Mouse (Mus musculus): ENCODE measurements around the gene Atp6v0c. TPM values are rescaled to one million over a fixed set of nuclear protein-coding genes. Genes with fewer than 3 reads are reported as not detected.

Gene Atp6v0c
- polyA plus RNA-seq, 1 experiment, result 377 TPM

GRCm38 (mm10) chr17:24210591-24210990 lies 41.1 kb upstream of the Atp6v0c start:
- TF ChIP-seq FOSL1 (IDR thresholded peaks at IDR 0.05; ENCODE audit: insufficient read depth, low read length, poor library complexity, severe bottlenecking) (no peak), USF1 (IDR thresholded peaks at IDR 0.05; ENCODE audit: low read depth) (no peak), CTCF (IDR thresholded peaks at IDR 0.05; ENCODE audit: control insufficient read depth, insufficient read depth, insufficient read length) (no peak), CEBPB (IDR thresholded peaks at IDR 0.05; ENCODE audit: low read depth) (no peak), MYOD1 (IDR thresholded peaks at IDR 0.05; ENCODE audit: control insufficient read depth, insufficient read length, low read depth) (no peak), MYOG (IDR thresholded peaks at IDR 0.05; ENCODE audit: control insufficient read depth, extremely low read depth, insufficient read length) (no peak), MAX (IDR thresholded peaks at IDR 0.05) (no peak)
- Histone ChIP-seq H3K36me3 (ENCODE audit: control insufficient read depth, insufficient read depth) (peaks cover 5% of the 10 kb centered on the region), H3K27me3 (ENCODE audit: control insufficient read depth, insufficient read depth, insufficient read length) (no peaks in the 10 kb centered on the region), H3K4me3 (ENCODE audit: insufficient read depth, poor library complexity, severe bottlenecking) (no peak overlapping the region), H3ac (ENCODE audit: control insufficient read depth, insufficient read length, low read depth) (no peak overlapping the region), H3K79me2 (ENCODE audit: control insufficient read depth, insufficient read depth) (no peaks in the 10 kb centered on the region), H3K79me3 (ENCODE audit: low read depth) (no peaks in the 10 kb centered on the region)

- Histone ChIP-seq H3K27me3 (ENCODE audit: control insufficient read depth, insufficient read depth, insufficient read length) (no peaks in the 10 kb centered on the region), H3K36me3 (ENCODE audit: control insufficient read depth, insufficient read depth) (no peaks in the 10 kb centered on the region), H3K79me2 (ENCODE audit: control insufficient read depth, insufficient read depth) (no peaks in the 10 kb centered on the region), H3ac (ENCODE audit: control insufficient read depth, insufficient read length, low read depth) (no peak overlapping the region), H3K4me3 (ENCODE audit: insufficient read depth, poor library complexity, severe bottlenecking) (no peak overlapping the region), H3K79me3 (ENCODE audit: low read depth) (no peaks in the 10 kb centered on the region)
- TF ChIP-seq FOSL1 (IDR thresholded peaks at IDR 0.05; ENCODE audit: insufficient read depth, low read length, poor library complexity, severe bottlenecking) (no peak), MAX (IDR thresholded peaks at IDR 0.05) (no peak), MYOG (IDR thresholded peaks at IDR 0.05; ENCODE audit: control insufficient read depth, extremely low read depth, insufficient read length) (no peak), USF1 (IDR thresholded peaks at IDR 0.05; ENCODE audit: low read depth) (no peak), MYOD1 (IDR thresholded peaks at IDR 0.05; ENCODE audit: control insufficient read depth, insufficient read length, low read depth) (no peak), CTCF (IDR thresholded peaks at IDR 0.05; ENCODE audit: control insufficient read depth, insufficient read depth, insufficient read length) (no peak), CEBPB (IDR thresholded peaks at IDR 0.05; ENCODE audit: low read depth) (no peak)
Measured at GRCm38 (mm10) chr17:24209916-24210240, 40.4 kb upstream of the Atp6v0c start.

GRCm38 (mm10) chr17:24209043-24209915 lies 39.8 kb upstream of the Atp6v0c start, which contains the start of gene Ntn3:
Gene Ntn3, minus strand, starts transcription at chr17:24209531.
- Histone ChIP-seq H3K36me3 (ENCODE audit: control insufficient read depth, insufficient read depth) (no peaks in the 10 kb centered on the region), H3K4me3 (ENCODE audit: insufficient read depth, poor library complexity, severe bottlenecking) (no peak within 1 kb of the TSS), H3K27me3 (ENCODE audit: control insufficient read depth, insufficient read depth, insufficient read length) (no peaks in the 10 kb centered on the region), H3K79me3 (ENCODE audit: low read depth) (no peaks in the 10 kb centered on the region), H3K79me2 (ENCODE audit: control insufficient read depth, insufficient read depth) (no peaks in the 10 kb centered on the region), H3ac (ENCODE audit: control insufficient read depth, insufficient read length, low read depth) (no peak within 1 kb of the TSS)
- TF ChIP-seq MYOD1 (IDR thresholded peaks at IDR 0.05; ENCODE audit: control insufficient read depth, insufficient read length, low read depth), result no peak
- no peak for TF ChIP-seq CEBPB (IDR thresholded peaks at IDR 0.05; ENCODE audit: low read depth)
- no peak for TF ChIP-seq MAX (IDR thresholded peaks at IDR 0.05)

- TF ChIP-seq FOSL1 (IDR thresholded peaks at IDR 0.05; ENCODE audit: insufficient read depth, low read length, poor library complexity, severe bottlenecking), result no peak
- no peak for TF ChIP-seq USF1 (IDR thresholded peaks at IDR 0.05; ENCODE audit: low read depth)
- no peak for TF ChIP-seq MYOD1 (IDR thresholded peaks at IDR 0.05; ENCODE audit: control insufficient read depth, insufficient read length, low read depth)
- no peak for TF ChIP-seq CEBPB (IDR thresholded peaks at IDR 0.05; ENCODE audit: low read depth)
- no peak for TF ChIP-seq MYOG (IDR thresholded peaks at IDR 0.05; ENCODE audit: control insufficient read depth, extremely low read depth, insufficient read length)
- TF ChIP-seq MAX (IDR thresholded peaks at IDR 0.05), result no peak
- TF ChIP-seq CTCF (IDR thresholded peaks at IDR 0.05; ENCODE audit: control insufficient read depth, insufficient read depth, insufficient read length), result no peak
- Histone ChIP-seq H3K79me2 (ENCODE audit: control insufficient read depth, insufficient read depth) (no peaks in the 10 kb centered on the region), H3ac (ENCODE audit: control insufficient read depth, insufficient read length, low read depth) (no peak overlapping the region), H3K36me3 (ENCODE audit: control insufficient read depth, insufficient read depth) (no peaks in the 10 kb centered on the region), H3K27me3 (ENCODE audit: control insufficient read depth, insufficient read depth, insufficient read length) (no peaks in the 10 kb centered on the region), H3K4me3 (ENCODE audit: insufficient read depth, poor library complexity, severe bottlenecking) (no peak overlapping the region), H3K79me3 (ENCODE audit: low read depth) (no peaks in the 10 kb centered on the region)
Measured at GRCm38 (mm10) chr17:24208641-24209042, 39.1 kb upstream of the Atp6v0c start.

- no peaks in the 10 kb centered on the region for H3K79me2 ChIP-seq (ENCODE audit: control insufficient read depth, insufficient read depth)
- H3ac ChIP-seq (ENCODE audit: control insufficient read depth, insufficient read length, low read depth), result no peak overlapping the region
- H3K4me3 ChIP-seq (ENCODE audit: insufficient read depth, poor library complexity, severe bottlenecking), result no peak overlapping the region
- no peaks in the 10 kb centered on the region for H3K27me3 ChIP-seq (ENCODE audit: control insufficient read depth, insufficient read depth, insufficient read length)
- TF ChIP-seq MYOD1 (IDR thresholded peaks at IDR 0.05; ENCODE audit: control insufficient read depth, insufficient read length, low read depth) (no peak), USF1 (IDR thresholded peaks at IDR 0.05; ENCODE audit: low read depth) (no peak), MAX (IDR thresholded peaks at IDR 0.05) (no peak), MYOG (IDR thresholded peaks at IDR 0.05; ENCODE audit: control insufficient read depth, extremely low read depth, insufficient read length) (no peak), CTCF (IDR thresholded peaks at IDR 0.05; ENCODE audit: control insufficient read depth, insufficient read depth, insufficient read length) (no peak), FOSL1 (IDR thresholded peaks at IDR 0.05; ENCODE audit: insufficient read depth, low read length, poor library complexity, severe bottlenecking) (no peak), CEBPB (IDR thresholded peaks at IDR 0.05; ENCODE audit: low read depth) (no peak)
- H3K36me3 ChIP-seq (ENCODE audit: control insufficient read depth, insufficient read depth), result no peaks in the 10 kb centered on the region
- H3K79me3 ChIP-seq (ENCODE audit: low read depth), result no peaks in the 10 kb centered on the region
Measured at GRCm38 (mm10) chr17:24207768-24208640, 38.5 kb upstream of the Atp6v0c start.
